Mouse (Mus musculus) embryonic facial prominence, embryonic 11.5 days (tissue): ENCODE results near the gene Aldob. TPM values are rescaled to one million over a fixed set of nuclear protein-coding genes. Genes with fewer than 3 reads are reported as not detected.

Experiments used
- ATAC-seq: fragments of 200-750 bp; cut with Nextera tagmentation; replicated peaks from 2 replicates; pipeline ENCODE4 v1.8.0; 2017; ENCODE audit warnings: low read depth; ENCODE audit not compliant: insufficient number of reproducible peaks, low FRiP score, low TSS enrichment
- DNase-seq: peaks from one replicate; pipeline ENCODE4 v3.0.0-alpha.2; 2015; ENCODE audit warnings: low spot score
- H3K27ac ChIP-seq: fragments of 300-500 bp; sonication (generic); replicated peaks from 2 replicates; pipeline ENCODE4 v1.5.1; 2014; ENCODE audit warnings: mild to moderate bottlenecking, low read depth, low read length, control low read depth
- H3K27me3 ChIP-seq: fragments of 300-500 bp; sonication (generic); 2 replicates; pipeline ENCODE4 v1.6.1; 2014; ENCODE audit warnings: mild to moderate bottlenecking, low read length, moderate library complexity, mixed read lengths; ENCODE audit not compliant: control insufficient read depth, insufficient read depth
- H3K36me3 ChIP-seq: fragments of 300-500 bp; sonication (generic); replicated peaks from 2 replicates; pipeline ENCODE4 v1.6.1; 2014; ENCODE audit warnings: low read depth, mild to moderate bottlenecking, low read length, moderate library complexity, mixed read lengths; ENCODE audit not compliant: control insufficient read depth, insufficient read depth
- H3K4me1 ChIP-seq: fragments of 300-500 bp; sonication (generic); 2 replicates; pipeline ENCODE4 v1.6.1; 2014; ENCODE audit warnings: low read length, mixed read lengths; ENCODE audit not compliant: control insufficient read depth, insufficient read depth
- H3K4me2 ChIP-seq: fragments of 300-500 bp; sonication (generic); 2 replicates; pipeline ENCODE4 v1.6.1; 2014; ENCODE audit warnings: low read depth, mild to moderate bottlenecking, control low read depth, low read length, moderate library complexity
- H3K4me3 ChIP-seq: fragments of 300-500 bp; sonication (generic); 2 replicates; pipeline ENCODE4 v1.5.1; 2014; ENCODE audit warnings: low read depth, low read length, control low read depth
- H3K9ac ChIP-seq: fragments of 300-500 bp; sonication (generic); replicated peaks from 2 replicates; pipeline ENCODE4 v1.6.1; 2014; ENCODE audit warnings: mild to moderate bottlenecking, control low read depth, low read length
- H3K9me3 ChIP-seq: fragments of 300-500 bp; sonication (generic); replicated peaks from 2 replicates; pipeline ENCODE4 v1.6.1; 2016; ENCODE audit warnings: mild to moderate bottlenecking, low read length, inconsistent platforms, mixed read lengths; ENCODE audit not compliant: control insufficient read depth
- WGBS: fragments of 180-500 bp; shearing (Covaris S2); extraction: QIAGEN DNeasy Blood & Tissue Kit; methylation state at CpG from one replicate; pipeline ENCODE4 v1.1.7; 2014; 5-methylcytosine and 5-hydroxymethylcytosine counted together
- polyA plus RNA-seq: library from polyadenylated mRNA; unstranded; fragments of >200 nt; fragmentation: Nextera tagmentation; extraction: Ambion mirVana; gene quantifications from 2 replicates; pipeline ENCODE4 v1.2.1, GENCODE M21; 2014

Gene Aldob
- polyA plus RNA-seq, 1 experiment from 2014 or later, result not detected

DNA sequence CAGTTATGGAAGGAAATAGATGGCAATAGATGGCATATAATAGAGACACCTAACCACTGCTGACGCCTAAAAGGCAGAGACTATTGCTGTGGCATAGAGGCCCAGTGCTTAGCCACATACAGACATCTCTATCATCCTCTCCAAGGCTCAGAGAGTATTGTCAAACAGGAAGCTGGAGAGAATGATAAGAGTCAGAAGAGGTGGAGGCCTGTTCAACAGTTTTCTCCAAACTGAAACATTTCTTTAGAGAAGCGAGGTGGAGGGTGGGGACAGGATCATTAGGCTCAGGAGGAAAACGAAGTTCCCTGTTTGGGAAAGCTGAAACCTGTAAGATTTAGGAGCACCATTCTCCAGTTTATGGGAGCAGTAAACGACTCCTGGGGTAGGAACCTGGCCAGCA, 31.9 kb upstream of the Aldob start:
- H3K4me2 ChIP-seq, result no peak overlapping the region
- WGBS, result 73% methylated on average over 4 of the region's 4 CpGs
- H3K36me3 ChIP-seq, result no peaks in the 10 kb centered on the region
- H3K4me1 ChIP-seq, result no peaks in the 10 kb centered on the region
- H3K27me3 ChIP-seq, result no peaks in the 10 kb centered on the region
- H3K9me3 ChIP-seq, result no peaks in the 10 kb centered on the region
- DNase-seq (no peak), ATAC-seq (no peak)
- no peak overlapping the region for H3K4me3 ChIP-seq
- no peak overlapping the region for H3K9ac ChIP-seq
- no peak overlapping the region for H3K27ac ChIP-seq

DNA sequence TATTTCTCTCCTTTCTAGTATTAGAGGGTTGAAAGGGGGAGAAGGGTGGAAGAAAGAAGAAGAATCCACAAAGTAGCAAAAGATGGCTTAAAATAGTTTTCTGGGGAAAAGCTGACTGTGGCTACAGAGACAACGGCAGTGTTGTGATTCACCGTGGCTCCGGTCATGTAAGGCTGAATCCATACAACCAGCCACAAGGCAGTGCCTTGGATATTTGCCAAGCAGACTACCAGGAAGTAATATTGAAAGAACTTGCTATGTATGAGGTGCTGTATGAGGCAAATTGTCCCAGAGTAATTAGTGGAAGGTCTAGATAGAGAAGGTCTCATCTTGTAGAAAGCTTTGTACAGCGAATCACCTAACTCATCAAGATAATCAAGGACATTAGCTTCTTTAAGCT, 22.8 kb upstream of the Aldob start:
- 91% methylated on average over 4 of the region's 4 CpGs for WGBS
- no peak overlapping the region for H3K9ac ChIP-seq
- ATAC-seq (no peak), DNase-seq (no peak)
- H3K27ac ChIP-seq, result no peak overlapping the region
- no peak overlapping the region for H3K4me3 ChIP-seq
- H3K4me2 ChIP-seq, result no peak overlapping the region
- no peaks in the 10 kb centered on the region for H3K4me1 ChIP-seq
- no peaks in the 10 kb centered on the region for H3K27me3 ChIP-seq
- no peaks in the 10 kb centered on the region for H3K36me3 ChIP-seq
- H3K9me3 ChIP-seq, result no peaks in the 10 kb centered on the region

DNA sequence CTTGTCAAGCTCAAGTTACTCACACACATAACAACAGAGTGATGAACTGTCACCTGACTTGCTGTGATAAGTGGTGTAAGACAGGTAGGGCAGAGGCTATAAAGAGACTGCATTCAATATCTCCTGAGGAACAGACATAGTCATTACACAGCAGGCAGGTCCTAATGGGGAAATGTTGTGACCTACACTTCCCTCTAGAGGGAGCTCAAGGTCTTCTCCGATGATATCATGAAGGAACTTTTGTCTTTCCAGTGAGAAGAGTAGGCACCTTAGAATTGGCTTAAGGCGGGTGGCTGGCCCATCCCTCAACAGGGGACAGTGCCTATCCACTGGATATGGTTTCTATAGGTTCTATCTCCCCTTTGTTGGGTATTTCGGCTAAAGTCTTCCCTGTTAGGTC, 18.3 kb upstream of the Aldob start:
- Histone ChIP-seq H3K9ac (no peak overlapping the region), H3K4me2 (no peak overlapping the region), H3K27ac (no peak overlapping the region), H3K36me3 (no peaks in the 10 kb centered on the region), H3K4me1 (no peaks in the 10 kb centered on the region), H3K4me3 (no peak overlapping the region), H3K27me3 (no peaks in the 10 kb centered on the region), H3K9me3 (no peaks in the 10 kb centered on the region)
- WGBS, result 29% methylated on average over 3 of the region's 3 CpGs
- peak; percentile 72 for ATAC-seq
- peak; percentile 84 for DNase-seq

DNA sequence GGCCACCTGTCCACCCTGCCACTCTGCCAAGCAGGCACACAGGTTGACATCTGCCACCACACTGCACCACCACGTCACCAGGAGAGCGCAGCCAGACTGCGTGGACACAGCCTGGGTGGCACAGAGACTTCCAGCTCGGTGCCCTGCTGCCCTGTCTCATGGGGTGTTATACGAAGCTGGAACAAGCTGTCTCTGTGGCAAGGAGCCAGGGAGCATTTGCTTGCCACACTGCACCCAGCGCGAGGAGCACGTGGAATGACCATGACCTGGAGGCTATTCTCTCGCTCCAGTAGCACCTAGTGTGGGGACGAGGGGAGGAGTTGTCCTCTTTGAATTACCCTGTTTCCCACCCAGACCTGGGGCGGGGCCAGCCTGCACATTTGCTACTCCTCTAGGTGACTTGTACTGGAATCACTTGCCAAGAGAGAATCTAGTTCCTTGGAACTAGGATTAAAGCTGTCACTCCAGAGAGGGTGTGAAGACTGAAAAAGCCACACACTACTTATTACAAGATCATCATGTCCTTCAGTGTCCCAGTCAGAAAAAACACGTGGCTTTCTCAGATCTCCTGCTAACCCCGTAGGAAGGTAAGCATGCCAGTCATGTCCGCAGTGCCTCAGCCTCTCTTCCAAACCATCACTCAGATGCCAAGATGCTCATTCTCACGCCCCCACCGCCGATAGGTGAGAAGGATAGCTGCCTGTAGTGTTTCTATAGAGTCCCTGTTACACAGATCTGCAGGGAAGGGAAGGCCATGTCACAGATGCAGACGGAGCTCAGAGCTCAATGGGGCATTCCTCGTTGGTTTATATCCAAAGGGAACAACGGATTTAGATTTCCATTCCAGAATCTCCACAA, 10.8 kb upstream of the Aldob start:
- 79% methylated on average over 20 of the region's 20 CpGs for WGBS
- Histone ChIP-seq H3K4me3 (no peak overlapping the region), H3K27ac (no peak overlapping the region), H3K27me3 (no peaks in the 10 kb centered on the region), H3K4me2 (no peak overlapping the region), H3K9me3 (no peaks in the 10 kb centered on the region), H3K36me3 (no peaks in the 10 kb centered on the region), H3K4me1 (no peaks in the 10 kb centered on the region), H3K9ac (no peak overlapping the region)
- ATAC-seq, result 0 out of 2 replicates have a peak, but pooled peaks have one; percentile 39
- no peak for DNase-seq

DNA sequence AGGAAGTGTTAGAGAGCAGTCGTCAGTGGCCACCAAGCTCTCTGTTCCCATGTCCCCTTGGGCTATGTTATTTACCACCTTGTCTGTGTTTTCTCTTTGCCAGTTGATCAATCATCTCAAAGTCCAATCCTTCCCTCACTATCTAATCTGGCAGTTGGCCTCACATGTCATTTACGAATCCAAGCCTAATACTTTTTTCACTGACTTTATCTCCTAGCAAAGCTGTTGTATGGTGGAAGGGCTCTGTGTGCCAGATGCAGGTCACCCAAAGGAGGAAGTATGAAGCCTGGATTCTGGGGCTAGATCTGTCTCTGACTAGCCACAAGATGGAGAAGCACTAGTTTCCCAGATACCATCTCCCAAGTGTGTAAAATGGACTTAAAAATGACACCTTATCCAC, 8.8 kb upstream of the Aldob start:
- Histone ChIP-seq H3K36me3 (no peaks in the 10 kb centered on the region), H3K27ac (no peak overlapping the region), H3K4me2 (no peak overlapping the region), H3K9ac (no peak overlapping the region), H3K27me3 (no peaks in the 10 kb centered on the region), H3K4me1 (no peaks in the 10 kb centered on the region), H3K4me3 (no peak overlapping the region), H3K9me3 (no peaks in the 10 kb centered on the region)
- 75% methylated on average over 2 of the region's 2 CpGs for WGBS
- DNase-seq, result no peak
- ATAC-seq, result no peak

DNA sequence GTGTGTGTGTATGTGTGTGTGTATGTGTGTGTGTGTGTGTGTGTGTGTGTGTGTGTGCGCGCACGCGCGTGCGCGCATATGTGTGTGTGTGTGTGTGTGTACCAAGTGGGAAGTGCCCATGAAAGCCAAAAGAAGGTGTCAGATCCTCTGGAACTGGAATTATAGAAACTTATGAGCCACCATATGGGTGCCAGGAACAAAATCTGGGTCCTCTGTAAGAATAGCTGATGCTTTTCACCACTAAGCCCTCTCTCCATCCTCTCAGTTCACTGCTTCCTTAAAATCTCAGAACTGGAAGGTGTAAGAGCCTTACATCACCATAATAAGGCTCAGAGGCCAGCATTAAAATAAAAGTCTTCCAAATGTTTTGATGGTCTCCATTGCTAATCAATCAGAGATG, 8.0 kb upstream of the Aldob start:
- WGBS, result 90% methylated on average over 5 of the region's 7 CpGs
- no peak for DNase-seq
- Histone ChIP-seq H3K4me3 (no peak overlapping the region), H3K27ac (no peak overlapping the region), H3K27me3 (no peaks in the 10 kb centered on the region), H3K9me3 (no peaks in the 10 kb centered on the region), H3K9ac (no peak overlapping the region), H3K4me1 (no peaks in the 10 kb centered on the region), H3K4me2 (no peak overlapping the region), H3K36me3 (no peaks in the 10 kb centered on the region)
- ATAC-seq, result no peak

DNA sequence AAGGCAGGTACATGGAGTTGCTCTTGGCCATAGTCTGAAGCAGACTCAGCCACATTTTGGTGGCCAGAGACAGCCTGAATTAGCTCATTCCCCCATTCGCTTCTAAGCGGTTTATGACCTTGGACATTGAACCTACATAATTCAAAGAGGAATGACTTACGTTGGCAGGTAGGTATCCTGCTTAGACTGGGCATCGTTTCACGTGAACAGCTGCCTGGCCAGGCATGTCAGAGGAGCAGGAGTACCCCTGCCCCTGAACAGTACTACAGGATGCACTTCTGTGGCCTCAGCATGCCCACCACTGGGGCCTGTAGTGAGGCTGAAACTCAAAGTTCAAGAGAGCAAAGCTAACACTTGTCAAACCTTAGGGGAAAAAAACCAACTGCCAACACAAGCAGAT, 4.0 kb upstream of the Aldob start:
- Histone ChIP-seq H3K27me3 (no peaks in the 10 kb centered on the region), H3K27ac (no peak overlapping the region), H3K36me3 (no peaks in the 10 kb centered on the region), H3K9me3 (no peaks in the 10 kb centered on the region), H3K4me3 (no peak overlapping the region), H3K4me2 (no peak overlapping the region), H3K4me1 (no peaks in the 10 kb centered on the region), H3K9ac (no peak overlapping the region)
- WGBS, result 89% methylated on average over 5 of the region's 5 CpGs
- ATAC-seq, result no peak
- no peak for DNase-seq

DNA sequence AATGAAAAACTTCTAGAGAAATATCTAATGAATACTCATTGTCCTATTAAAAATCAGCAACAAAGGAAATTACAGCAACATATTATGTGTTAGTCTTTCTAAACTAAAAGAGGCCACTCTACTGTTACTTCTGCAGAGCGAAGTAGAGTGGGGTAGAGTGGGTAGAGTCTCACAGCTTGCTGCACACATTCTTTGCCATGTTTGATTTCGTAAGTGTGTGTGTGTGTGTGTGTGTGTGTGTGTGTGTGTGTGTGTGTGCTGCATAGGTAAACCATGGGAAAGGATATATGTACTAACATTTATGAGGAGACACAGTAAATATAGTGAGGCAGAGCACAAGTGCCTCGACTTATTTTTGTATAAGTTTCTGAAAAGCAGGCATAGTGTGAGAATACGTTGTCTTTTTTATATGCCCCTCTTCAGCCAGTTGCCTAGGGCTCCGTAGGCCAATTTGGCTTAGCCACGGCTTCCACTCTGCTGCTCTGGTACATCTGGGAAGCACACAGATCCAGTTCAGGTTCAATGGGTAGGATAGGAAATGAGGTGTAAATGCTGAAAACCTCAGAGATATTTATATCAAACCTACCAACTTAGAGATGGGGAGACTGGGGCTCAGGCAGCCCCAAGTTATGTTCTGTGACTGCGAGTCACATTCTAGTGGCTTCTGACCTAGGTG, 1.7 kb downstream of the Aldob start:
- Histone ChIP-seq H3K9ac (no peak overlapping the region), H3K27me3 (no peaks in the 10 kb centered on the region), H3K36me3 (no peaks in the 10 kb centered on the region), H3K27ac (no peak overlapping the region), H3K4me2 (no peak overlapping the region), H3K4me3 (no peak overlapping the region), H3K4me1 (no peaks in the 10 kb centered on the region), H3K9me3 (no peaks in the 10 kb centered on the region)
- 88% methylated on average over 7 of the region's 7 CpGs for WGBS
- ATAC-seq (no peak), DNase-seq (no peak)
